Mouse (Mus musculus) MEL (cell line): ENCODE measurements around the gene 4930548H24Rik. TPM values are rescaled to one million over a fixed set of nuclear protein-coding genes. Genes with fewer than 3 reads are reported as not detected.

Source experiments
- DNase-seq: peaks from one replicate; pipeline ENCODE4 v3.0.0; 2011; ENCODE audit warnings: low read depth, low spot score
- H3K27ac ChIP-seq: 2 replicates; pipeline ENCODE4 v1.5.1; 2012; ENCODE audit warnings: low read depth, mild to moderate bottlenecking, control low read depth, low read length, moderate library complexity; ENCODE audit not compliant: control insufficient read depth
- H3K27me3 ChIP-seq, 2 experiments: fragments of 150-350 bp in 1 of 2; sonication (generic) in 1 of 2; 2 replicates each; pipeline ENCODE4 v1.6.1; 2012; ENCODE audit warnings: low read length in 2 of 2, mild to moderate bottlenecking in 2 of 2, improper control_type of control experiment in 1 of 2, moderate library complexity in 1 of 2; ENCODE audit not compliant: insufficient read depth in 2 of 2, control insufficient read depth in 1 of 2
- H3K36me3 ChIP-seq, 2 experiments: 2 replicates each; pipeline ENCODE4 v1.6.1; 2012 to 2014; ENCODE audit warnings: low read length in 2 of 2, improper control_type of control experiment in 1 of 2, inconsistent platforms in 1 of 2, mild to moderate bottlenecking in 1 of 2; ENCODE audit not compliant: insufficient read depth in 2 of 2, control insufficient read depth in 1 of 2
- H3K4me1 ChIP-seq, 2 experiments: fragments of 150-350 bp in 1 of 2; sonication (generic) in 1 of 2; 2 replicates each; pipeline ENCODE4 v1.6.1; 2012; ENCODE audit warnings: low read length in 2 of 2, improper control_type of control experiment in 1 of 2, mild to moderate bottlenecking in 1 of 2; ENCODE audit not compliant: insufficient read depth in 2 of 2, control insufficient read depth in 1 of 2
- H3K4me3 ChIP-seq, 2 experiments: fragments of 150-350 bp in 1 of 2; sonication (generic) in 1 of 2; 2 replicates each; pipeline ENCODE4 v1.5.1; 2012; ENCODE audit warnings: low read depth in 2 of 2, low read length in 2 of 2, mild to moderate bottlenecking in 2 of 2, moderate library complexity in 2 of 2, control low read depth in 1 of 2, improper control_type of control experiment in 1 of 2; ENCODE audit not compliant: control insufficient read depth in 1 of 2, insufficient read depth in 1 of 2
- H3K79me2 ChIP-seq: 2 replicates; pipeline ENCODE4 v1.6.1; 2012; ENCODE audit warnings: mild to moderate bottlenecking, low read length, moderate library complexity; ENCODE audit not compliant: control insufficient read depth, poor library complexity, insufficient read depth
- H3K9ac ChIP-seq: 2 replicates; pipeline ENCODE4 v1.6.1; 2012; ENCODE audit warnings: low read depth, mild to moderate bottlenecking, control low read depth, low read length, moderate library complexity; ENCODE audit not compliant: control insufficient read depth, poor library complexity, severe bottlenecking
- H3K9me3 ChIP-seq: fragments of 150-350 bp; sonication (generic); replicated peaks from 2 replicates; pipeline ENCODE4 v1.6.1; 2012; ENCODE audit warnings: mild to moderate bottlenecking, low read length, improper control_type of control experiment, moderate library complexity; ENCODE audit not compliant: insufficient read depth
- BHLHE40 ChIP-seq: IDR thresholded peaks from 2 replicates; pipeline ENCODE4 v1.6.1; 2012; ENCODE audit warnings: low read depth, mild to moderate bottlenecking, inconsistent platforms, low read length, improper control_type of control experiment, borderline replicate concordance
- CTCF ChIP-seq, 3 experiments: IDR thresholded peaks in 2 of 3; conservative IDR thresholded peaks in 1 of 3; 2 replicates each; pipeline ENCODE4 v1.5.1; 2011 to 2012; ENCODE audit warnings: low read length in 3 of 3, low read depth in 2 of 3, mild to moderate bottlenecking in 2 of 3, improper control_type of control experiment in 1 of 3, inconsistent platforms in 1 of 3, mixed read lengths in 1 of 3, moderate library complexity in 1 of 3; ENCODE audit not compliant: control insufficient read depth in 1 of 3, insufficient read depth in 1 of 3, poor library complexity in 1 of 3, severe bottlenecking in 1 of 3
- E2F4 ChIP-seq: IDR thresholded peaks from 2 replicates; pipeline ENCODE4 v1.6.1; 2011; ENCODE audit warnings: low read depth, low read length, improper control_type of control experiment, borderline replicate concordance
- RAD21 ChIP-seq: IDR thresholded peaks from 2 replicates; pipeline ENCODE4 v1.6.1; 2011; ENCODE audit warnings: mild to moderate bottlenecking, low read depth, low read length, improper control_type of control experiment
- SIN3A ChIP-seq: IDR thresholded peaks from 2 replicates; pipeline ENCODE4 v1.6.1; 2012; ENCODE audit warnings: low read length, improper control_type of control experiment, inconsistent platforms
- SMC3 ChIP-seq: IDR thresholded peaks from 2 replicates; pipeline ENCODE4 v1.6.1; 2011; ENCODE audit warnings: low read depth, low read length, improper control_type of control experiment
- polyA plus RNA-seq, 2 experiments: library from polyadenylated mRNA; stranded (reverse) in 1 of 2; unstranded in 1 of 2; fragments of >175 nt in 1 of 2; fragments of >200 nt in 1 of 2; gene quantifications; 2 replicates each; pipeline versions ENCODE4 v1.2.1 to v1.2.4; 2012; ENCODE audit warnings: low replicate concordance in 2 of 2, low read depth in 1 of 2; ENCODE audit not compliant: insufficient read length in 2 of 2, insufficient read depth in 1 of 2, missing spikeins in 1 of 2
- total RNA-seq: library from RNA; depleted of rRNA; stranded (reverse); fragments of 300-350 nt; gene quantifications from 2 replicates; pipeline ENCODE4 v1.2.3, GENCODE M21; 2012; rRNA removed

The 4930548H24Rik gene
- total and polyA plus RNA-seq, 3 experiments = 0.13 to 0.15 TPM; not detected in 1

DNA sequence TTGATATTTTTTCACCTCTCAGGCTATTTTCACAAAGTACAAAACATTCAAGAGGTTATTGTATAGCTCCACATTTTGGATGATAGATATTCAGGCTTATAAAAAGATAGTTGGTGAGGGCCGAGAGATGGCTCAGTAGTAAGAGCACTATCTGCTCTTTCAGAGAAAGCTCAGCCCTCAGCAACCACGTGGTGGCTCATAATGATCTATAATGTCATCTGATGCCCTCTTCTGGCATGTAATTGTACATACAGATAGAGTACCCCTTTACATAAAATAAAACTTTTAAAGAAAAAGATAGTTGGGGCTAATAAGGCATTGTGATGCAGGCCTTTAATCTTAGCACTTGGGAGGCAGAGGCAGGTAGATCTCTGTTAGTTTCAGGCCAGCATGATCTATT is 43.0 kb downstream of the 4930548H24Rik start (continued):
- TF ChIP-seq SIN3A = peak; percentile 46

DNA sequence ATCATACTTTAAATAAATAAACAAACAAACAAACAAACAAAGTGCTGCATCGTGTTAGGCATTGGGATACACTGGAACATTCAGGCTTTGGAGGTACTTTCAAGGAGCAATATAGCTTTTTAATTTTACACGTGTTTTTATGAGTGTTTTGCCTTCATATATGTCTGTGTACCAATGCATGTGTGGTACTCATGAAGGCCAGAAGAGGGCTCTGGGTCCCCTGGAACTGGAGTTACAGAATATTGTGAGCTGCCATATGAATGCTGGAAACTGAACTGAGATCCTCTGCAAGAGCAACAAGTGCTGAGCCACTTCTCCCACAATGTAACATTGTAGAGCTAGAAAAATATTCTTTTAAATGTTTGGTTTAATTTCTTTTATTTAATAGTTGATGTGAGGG is 49.7 kb downstream of the 4930548H24Rik start:
- Histone ChIP-seq H3K36me3 (peaks cover 0 to 23% of the 10 kb centered on the region in 2 experiments; a peak in 2 of 4 replicates), H3K9ac (no peak overlapping the region), H3K27ac (no peak overlapping the region), H3K4me1 (no peaks in the 10 kb centered on the region), H3K9me3 (no peaks in the 10 kb centered on the region), H3K4me3 (no peak overlapping the region), H3K27me3 (no peaks in the 10 kb centered on the region), H3K79me2 (no peaks in the 10 kb centered on the region)
- TF ChIP-seq E2F4 (no peak), SMC3 (peak; percentile 36), RAD21 (peak; percentile 12), BHLHE40 (no peak), CTCF (IDR thresholded peaks at IDR 0.05 in 2 of 3, conservative IDR thresholded peaks at IDR 0.05 in 1 of 3; ENCODE audit: control insufficient read depth in 1 of 3, insufficient read depth in 1 of 3, low read depth in 2 of 3, low read length in 3 of 3, poor library complexity in 1 of 3, severe bottlenecking in 1 of 3) (peak; percentile 6 to 49 (median 23); a peak in 3 of 6 replicates)
- DNase-seq = peak; percentile 53

Other genes with a start within 250 kb of the 4930548H24Rik start
- gene Nrbp1, start 244.9 kb upstream of the 4930548H24Rik start, total RNA-seq = 40.5 and 42.0 TPM in 2 replicates
- gene Nrbp1, start 244.9 kb upstream of the 4930548H24Rik start, polyA plus RNA-seq = 10 to 100 TPM in 1 of 2 experiments, not detected in 1; 55.2 TPM
- not detected in 2 replicates for gene Gm9970, start 244.5 kb upstream of the 4930548H24Rik start, total RNA-seq
- under 1 TPM in 1 of 2 experiments, not detected in 1; 0.24 TPM for gene Gm9970, start 244.5 kb upstream of the 4930548H24Rik start, polyA plus RNA-seq
- 1.2 and 1.3 TPM in 2 replicates for gene Krtcap3, start 234.0 kb upstream of the 4930548H24Rik start, total RNA-seq
- gene Krtcap3, start 234.0 kb upstream of the 4930548H24Rik start, polyA plus RNA-seq = 1 to 10 TPM in 1 of 2 experiments, not detected in 1; 3.3 TPM
- gene Ift172, start 194.6 kb upstream of the 4930548H24Rik start, total RNA-seq = 13.5 and 15.3 TPM in 2 replicates
- 10 to 100 TPM in 1 of 2 experiments, not detected in 1; 21.8 TPM for gene Ift172, start 194.6 kb upstream of the 4930548H24Rik start, polyA plus RNA-seq
- gene Fndc4, start 189.7 kb upstream of the 4930548H24Rik start, total RNA-seq = not detected in 2 replicates
- under 1 TPM in 1 of 2 experiments, not detected in 1; 0.32 TPM for gene Fndc4, start 189.7 kb upstream of the 4930548H24Rik start, polyA plus RNA-seq
- 0.04 TPM in 1 of 2 replicates, not detected in the other for gene Gckr, start 188.3 kb upstream of the 4930548H24Rik start, total RNA-seq
- under 1 TPM in 1 of 2 experiments, not detected in 1; 0.19 TPM for gene Gckr, start 188.3 kb upstream of the 4930548H24Rik start, polyA plus RNA-seq
- 32.9 and 36.6 TPM in 2 replicates for gene Zfp512, start 33.3 kb upstream of the 4930548H24Rik start, total RNA-seq
- 10 to 100 TPM in 1 of 2 experiments, not detected in 1; 47.0 TPM for gene Zfp512, start 33.3 kb upstream of the 4930548H24Rik start, polyA plus RNA-seq
- 59.0 and 75.6 TPM in 2 replicates for gene Gpn1, start 9.0 kb downstream of the 4930548H24Rik start, total RNA-seq
- 100 to 1,000 TPM in 1 of 2 experiments, not detected in 1; 125 TPM for gene Gpn1, start 9.0 kb downstream of the 4930548H24Rik start, polyA plus RNA-seq
- 37.6 and 41.7 TPM in 2 replicates for gene Slc4a1ap, start 41.3 kb downstream of the 4930548H24Rik start, total RNA-seq
- 100 to 1,000 TPM in 1 of 2 experiments, 10 to 100 TPM in 1; 41.6 to 523 TPM for gene Slc4a1ap, start 41.3 kb downstream of the 4930548H24Rik start, polyA plus RNA-seq
- 15.9 and 19.3 TPM in 2 replicates for gene Supt7l, start 42.1 kb downstream of the 4930548H24Rik start, total RNA-seq
- 10 to 100 TPM in 1 of 2 experiments, not detected in 1; 23.6 TPM for gene Supt7l, start 42.1 kb downstream of the 4930548H24Rik start, polyA plus RNA-seq
- gene Mrpl33, start 111.2 kb downstream of the 4930548H24Rik start, total RNA-seq = 239 and 249 TPM in 2 replicates
- gene Mrpl33, start 111.2 kb downstream of the 4930548H24Rik start, polyA plus RNA-seq = 100 to 1,000 TPM in 1 of 2 experiments, not detected in 1; 158 TPM
- 23.8 and 34.3 TPM in 2 replicates for gene Rbks, start 211.9 kb downstream of the 4930548H24Rik start, total RNA-seq
- gene Rbks, start 211.9 kb downstream of the 4930548H24Rik start, polyA plus RNA-seq = 10 to 100 TPM in 1 of 2 experiments, not detected in 1; 47.4 TPM
- 40.5 and 43.3 TPM in 2 replicates for gene Babam2, start 211.9 kb downstream of the 4930548H24Rik start, total RNA-seq
- 10 to 100 TPM in 1 of 2 experiments, not detected in 1; 86.6 TPM for gene Babam2, start 211.9 kb downstream of the 4930548H24Rik start, polyA plus RNA-seq